Mouse (Mus musculus) kidney, postnatal 36 days (tissue): ENCODE results near the gene Trpv2.

Experiments
- DNase-seq, 2 experiments: peaks; one replicate each; pipeline ENCODE4 v3.0.0; 2021 to 2022; ENCODE audit warnings: mixed read lengths in 2 of 2

Trpv2 gene

GRCm38 (mm10) chr11:62558961-62559646 lies 15.2 kb upstream of the Trpv2 start:
- peak; percentile 92 to 95 for DNase-seq

DNA sequence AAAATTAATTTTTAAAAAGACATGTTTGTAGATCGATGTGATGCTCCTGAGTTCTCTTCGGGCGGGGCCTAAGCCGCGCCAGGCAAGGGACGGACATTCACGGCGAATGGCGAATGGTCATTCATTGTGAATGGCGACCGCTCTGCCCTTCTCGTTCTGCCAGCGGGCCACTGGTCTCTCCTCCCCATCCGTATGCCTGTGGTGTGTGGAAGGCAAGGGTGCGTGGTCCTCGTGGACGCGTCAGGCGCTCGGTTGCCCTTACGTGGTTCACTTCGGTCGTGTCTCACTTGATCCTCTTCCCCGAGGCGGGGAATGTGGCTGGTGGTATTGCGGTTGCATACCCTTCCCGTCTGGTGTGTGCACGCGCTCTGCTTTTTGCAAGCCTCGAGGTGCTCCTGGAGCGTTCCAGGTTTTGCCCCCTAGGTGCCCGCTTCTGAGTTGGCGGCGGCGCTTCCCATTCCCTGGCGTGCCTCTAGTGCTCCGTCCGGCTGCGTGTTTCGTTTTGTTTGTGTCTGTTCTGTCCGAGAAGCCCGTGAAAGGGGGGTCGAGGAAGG lies 13.7 kb upstream of the Trpv2 start:
- DNase-seq, result peak in 1 of 2 experiments; percentile 49

DNA sequence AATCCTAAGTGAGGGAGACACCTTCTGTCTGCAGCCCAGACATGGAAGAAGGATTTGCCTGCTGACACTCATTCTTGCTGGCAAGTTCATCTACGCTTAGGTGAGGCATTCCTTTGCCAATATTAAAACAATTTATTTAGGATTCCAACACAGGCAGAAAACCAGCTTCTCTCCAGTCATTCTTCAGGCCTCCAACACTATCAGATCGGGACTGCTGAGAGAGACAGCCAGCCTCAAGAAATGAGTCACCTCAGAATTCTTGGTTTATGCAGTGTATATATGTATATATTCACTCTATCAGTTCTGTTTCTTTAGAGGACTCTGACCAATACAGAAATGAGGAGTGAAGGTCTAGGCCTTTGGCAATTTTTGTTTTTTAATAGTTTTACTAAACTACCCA lies 10.7 kb upstream of the Trpv2 start:
- DNase-seq, result no peak

DNA sequence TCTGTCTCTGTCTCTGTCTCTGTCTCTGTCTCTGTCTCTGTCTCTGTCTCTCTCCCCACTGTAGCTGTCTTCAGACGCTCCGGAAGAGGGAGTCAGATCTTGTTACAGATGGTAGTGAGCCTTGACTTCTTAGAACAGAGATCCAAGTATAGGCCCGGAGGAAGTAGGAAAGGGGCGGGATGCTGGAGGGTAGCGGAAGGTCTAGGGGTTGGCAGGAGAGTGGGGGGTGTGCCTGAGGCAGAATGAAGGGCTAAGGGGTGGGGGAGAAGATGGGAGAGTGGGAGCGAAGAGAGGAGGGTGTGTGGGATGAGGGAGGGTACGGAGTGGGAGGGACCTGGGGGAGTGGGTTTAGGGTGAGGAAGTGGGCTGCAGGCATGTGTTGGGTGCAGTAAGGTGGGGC lies 8.5 kb upstream of the Trpv2 start:
- no peak for DNase-seq

- no peak for DNase-seq
Measured at GRCm38 (mm10) chr11:62566211-62566610, 8.1 kb upstream of the Trpv2 start.

DNA sequence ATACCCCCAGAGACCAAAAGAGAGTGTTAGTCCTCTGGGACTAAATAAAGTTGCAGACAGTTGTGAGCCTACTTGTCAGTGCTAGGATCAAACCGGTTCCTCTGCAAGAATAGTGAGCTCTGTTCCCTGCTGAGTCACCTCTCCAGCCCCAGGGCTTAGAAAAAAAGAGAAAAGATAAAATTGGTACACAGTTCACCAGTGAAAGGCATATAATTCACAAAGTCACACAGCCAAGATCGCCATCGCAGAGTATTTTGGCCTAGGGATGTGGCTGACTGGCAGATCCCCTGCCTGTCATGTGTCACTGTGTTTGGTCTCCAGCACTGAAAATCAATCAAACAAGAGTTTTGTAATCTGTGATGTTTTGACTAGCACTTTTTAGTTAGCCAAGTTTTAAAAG lies 6.0 kb upstream of the Trpv2 start:
- DNase-seq, result no peak

- DNase-seq, result no peak
Measured at GRCm38 (mm10) chr11:62574703-62575085, 408 bp downstream of the Trpv2 start.

- peak; percentile 84 to 93 for DNase-seq
Measured at GRCm38 (mm10) chr11:62575297-62575658, 992 bp downstream of the Trpv2 start.

GRCm38 (mm10) chr11:62575659-62576438 lies 1.6 kb downstream of the Trpv2 start:
- DNase-seq, result peak in 1 of 2 experiments; percentile 59

GRCm38 (mm10) chr11:62576530-62577152 lies 2.4 kb downstream of the Trpv2 start:
- no peak for DNase-seq

DNA sequence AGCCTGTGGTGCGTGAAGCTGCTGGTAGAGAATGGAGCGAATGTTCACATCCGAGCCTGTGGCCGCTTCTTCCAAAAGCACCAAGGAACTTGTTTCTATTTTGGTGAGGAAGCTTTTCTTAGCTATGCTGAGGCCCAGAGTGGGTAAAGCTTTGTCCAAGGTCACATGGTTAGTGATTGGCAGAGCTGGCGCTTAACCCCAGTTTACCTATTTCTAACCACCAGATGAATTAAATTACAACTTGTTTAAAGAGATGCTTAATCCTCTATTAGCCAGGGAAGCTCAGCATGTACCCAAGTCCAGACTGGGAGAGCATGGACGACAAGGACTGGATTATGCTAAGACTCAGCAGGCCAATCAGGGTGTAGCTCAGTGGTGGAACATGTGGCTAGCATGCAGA lies 8.7 kb downstream of the Trpv2 start:
- peak; percentile 17 to 27 for DNase-seq

DNA sequence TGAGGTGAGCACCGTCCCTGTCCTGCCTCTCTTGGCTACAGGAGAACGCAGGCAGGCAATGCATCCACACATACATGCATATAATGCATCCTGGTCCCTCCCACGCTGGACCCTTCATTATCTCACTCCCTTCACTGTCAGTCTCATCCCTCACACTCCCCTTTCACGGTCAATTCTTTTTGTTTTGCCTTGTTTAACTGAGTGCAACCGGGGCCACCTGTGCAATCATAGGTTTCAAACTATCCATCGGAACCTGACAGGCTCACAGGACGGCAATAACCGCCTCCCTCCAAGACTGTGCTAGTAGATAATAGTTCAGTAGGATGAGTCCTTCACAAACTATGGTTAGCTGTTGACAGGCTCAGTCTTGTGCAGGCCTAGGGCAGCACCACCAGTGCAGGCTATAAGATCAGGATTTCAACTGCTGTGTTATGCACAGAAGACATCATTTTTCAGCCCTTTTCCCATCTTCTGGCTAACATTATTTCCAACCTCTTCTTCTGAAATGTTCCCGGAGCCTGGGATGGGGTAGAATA lies 10.5 kb downstream of the Trpv2 start:
- no peak for DNase-seq

DNA sequence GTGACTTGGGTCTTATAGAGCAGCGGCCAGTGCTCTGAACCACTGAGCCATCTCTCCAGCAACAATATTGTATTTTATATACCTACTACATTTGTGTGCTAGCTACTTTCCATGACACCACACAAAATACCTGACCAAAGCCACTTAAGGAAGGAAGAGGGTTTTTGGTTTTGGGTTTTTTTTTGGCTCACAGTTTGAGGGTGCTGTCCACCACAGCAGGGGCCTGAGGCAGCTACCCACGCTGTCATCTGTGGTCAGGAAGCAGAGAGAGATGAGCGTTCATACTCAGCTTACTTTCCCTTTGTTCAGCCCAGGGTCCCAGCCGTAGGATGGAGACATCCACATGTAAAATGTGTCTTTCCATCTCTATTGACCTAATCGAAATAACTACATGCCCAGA lies 12.7 kb downstream of the Trpv2 start:
- no peak for DNase-seq

DNA sequence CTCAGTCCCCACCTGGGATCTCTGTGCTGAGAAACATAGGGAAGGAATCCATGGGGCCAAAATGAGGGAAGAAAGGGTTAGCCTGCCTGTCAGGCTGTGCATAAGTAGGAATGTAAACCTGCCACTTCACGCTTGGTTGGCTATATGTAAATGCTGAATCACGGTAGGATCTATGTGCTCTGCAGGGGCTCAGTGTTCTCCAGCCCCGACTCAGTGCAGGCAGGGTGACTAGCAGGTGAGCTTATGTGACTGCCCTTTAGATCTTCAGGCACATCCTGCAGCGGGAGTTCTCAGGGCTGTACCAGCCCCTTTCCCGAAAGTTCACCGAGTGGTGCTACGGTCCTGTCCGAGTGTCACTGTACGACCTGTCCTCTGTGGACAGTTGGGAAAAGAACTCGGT lies 15.1 kb downstream of the Trpv2 start:
- no peak for DNase-seq

DNA sequence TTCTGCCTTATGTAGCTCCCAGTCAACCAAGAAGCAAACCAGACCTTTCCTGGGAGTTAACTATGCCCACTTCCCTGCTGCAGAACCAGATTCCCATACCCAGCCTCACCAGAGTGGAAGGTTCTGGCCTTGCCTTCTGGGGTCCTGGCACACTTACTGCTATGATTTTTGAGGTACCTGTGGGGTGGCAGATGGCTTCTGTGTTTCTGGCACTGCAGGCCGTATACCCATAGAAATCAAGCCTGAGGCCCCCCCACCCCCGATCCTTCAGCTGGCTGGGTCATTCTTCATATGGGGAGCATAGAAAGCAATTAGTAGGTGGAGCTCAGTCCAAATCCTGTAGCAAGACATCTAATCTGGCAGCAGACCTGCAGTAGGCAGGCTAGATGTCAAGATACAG lies 16.7 kb downstream of the Trpv2 start:
- DNase-seq, result no peak

- peak; percentile 35 to 64 for DNase-seq
Measured at GRCm38 (mm10) chr11:62591904-62592575, 17.8 kb downstream of the Trpv2 start.

GRCm38 (mm10) chr11:62598571-62598970 lies 24.3 kb downstream of the Trpv2 start:
- DNase-seq, result no peak

- DNase-seq, result no peak
Measured at GRCm38 (mm10) chr11:62601732-62602618, 27.7 kb downstream of the Trpv2 start.

GRCm38 (mm10) chr11:62602619-62603311 lies 28.5 kb downstream of the Trpv2 start:
- peak; percentile 97 to 98 for DNase-seq

DNA sequence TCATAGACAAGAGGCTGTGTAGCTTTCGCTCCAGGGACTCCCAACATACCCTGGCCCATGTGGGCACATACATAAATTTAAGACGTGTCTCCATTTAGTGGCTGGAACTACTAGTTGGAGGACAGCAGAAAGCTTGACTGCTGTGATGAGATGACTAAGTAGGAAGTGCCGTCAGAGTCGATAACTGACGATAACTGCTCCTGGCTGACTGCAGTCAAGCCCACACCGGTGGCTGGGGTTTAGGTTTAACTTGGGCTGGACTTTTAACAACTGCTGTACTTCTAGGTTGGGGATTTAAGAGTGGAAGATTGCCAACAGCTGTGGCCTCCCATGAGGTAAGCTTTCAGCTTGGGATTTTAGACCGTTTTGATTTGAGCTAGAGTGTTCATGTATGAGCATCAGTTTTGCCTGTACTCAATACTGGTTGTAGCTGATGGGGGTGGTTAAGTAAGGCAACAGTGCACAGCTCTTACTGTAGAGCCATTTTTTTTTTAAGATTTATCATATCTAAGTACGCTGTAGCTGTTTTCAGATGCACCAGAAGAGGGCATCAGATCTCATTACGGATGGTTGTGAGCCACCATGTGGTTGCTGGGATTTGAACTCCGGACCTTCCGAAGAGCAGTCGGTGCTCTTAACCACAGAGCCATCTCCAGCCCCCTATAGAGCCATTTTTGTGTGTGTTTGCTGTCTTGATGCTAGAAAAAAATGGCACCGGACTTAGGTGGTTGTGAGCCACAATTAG lies 29.2 kb downstream of the Trpv2 start:
- peak; percentile 36 to 47 for DNase-seq
